In genomic region chr16:17177623-17178170, GRCm38 (mm10) we compare ENCODE assay signal across 21 mouse cellular contexts. TPM values are rescaled to one million over a fixed set of nuclear protein-coding genes. Genes with fewer than 3 reads are reported as not detected.
DNase-seq lines count a peak whose midpoint lies in the region; TF ChIP-seq lines count a peak whose summit lies in the region.
"Had no signal": no experiment of that assay in that cellular context is flagged by ENCODE, and none has a peak within 500 bp of the region (broad histone marks: within the 10 kb centered on the region; RNA-seq: fewer than 3 reads in every experiment).

No protein-coding gene starts in this region.

- no peak for TF ChIP-seq CTCF in bone marrow macrophage, adult 2 months (IDR thresholded peaks at IDR 0.05; ENCODE audit: low read depth, low read length)

- peak overlapping the region; percentile 24 for H3K27ac ChIP-seq in bone marrow macrophage, adult 2 months (ENCODE audit: insufficient read depth, low read depth, low read length)
- peak overlapping the region; percentile 15; the same call in 1 of the 2 replicates for H3K27ac ChIP-seq in macrophage
- H3K27ac ChIP-seq: embryonic facial prominence, embryonic 15.5 days; forebrain, embryonic 10.5 days; forebrain, embryonic 15.5 days; hindbrain, embryonic 10.5 days; hindbrain, embryonic 14.5 days had no signal

- peak; percentile 16 to 48 for DNase-seq in monocyte, adult 2 months (ENCODE audit: low read depth in 1 of 2, low spot score in 2 of 2)
- no peak for DNase-seq in frontal cortex, adult 2 months (ENCODE audit: extremely low spot score in 1 of 2, low spot score in 1 of 2)
- DNase-seq in cerebellum, adult 18-20 months = no peak
- DNase-seq in frontal cortex, postnatal 14 days (ENCODE audit: low spot score in 2 of 2) = no peak
- DNase-seq in layer of hippocampus, postnatal 36 days = no peak
- DNase-seq: adrenal gland, postnatal 14 days; B cell, adult 2 months; cerebellum, adult 8-10 months; cerebellum, postnatal 14 days; embryo, embryonic 11 days; gastrocnemius, postnatal 14 days had no signal

- H3K79me2 ChIP-seq in macrophage (ENCODE audit: inconsistent target) = peaks cover 89% of the 10 kb centered on the region

- TF ChIP-seq POLR2A in bone marrow macrophage, adult 2 months (IDR thresholded peaks at IDR 0.05; ENCODE audit: borderline replicate concordance, low read depth, low read length) = no peak

- no peak overlapping the region for H3K4me3 ChIP-seq in bone marrow macrophage, adult 2 months (ENCODE audit: insufficient read depth, low read length)
- H3K4me3 ChIP-seq in macrophage (ENCODE audit: inconsistent target) = no peak overlapping the region
- H3K4me3 ChIP-seq: embryonic facial prominence, embryonic 15.5 days; erythroblast, embryonic 14.5 days; forebrain, embryonic 10.5 days; forebrain, embryonic 15.5 days; heart, embryonic 12.5 days; hindbrain, embryonic 10.5 days had no signal

- H3K36me3 ChIP-seq in macrophage (ENCODE audit: inconsistent target) = peaks cover 25% of the 10 kb centered on the region; the same call in 1 of the 2 replicates

- WGBS in macrophage (ENCODE audit: missing documents) = 70% methylated on average over 1 of the region's 1 CpGs

- peaks cover 43% of the 10 kb centered on the region for H3K4me1 ChIP-seq in bone marrow macrophage, adult 2 months (ENCODE audit: control insufficient read depth, insufficient read depth, low read length)
- H3K4me1 ChIP-seq: embryonic facial prominence, embryonic 15.5 days; forebrain, embryonic 10.5 days; forebrain, embryonic 15.5 days; hindbrain, embryonic 10.5 days had no signal

RNA-seq across cellular contexts. Expression of gene Ube2l3, which starts 24.8 kb away (rescaled TPM):
- polyA plus RNA-seq in bone marrow macrophage, adult 2 months (2012; ENCODE audit: insufficient read depth, insufficient read length, missing spikeins) = 208 and 222 TPM in 2 replicates
- 10 to 100 TPM; 28.9 to 86.2 (median 49.7) TPM for total RNA-seq in macrophage (2018; cell fraction: chromatin; rRNA removed)
- total RNA-seq in macrophage (2018; cell fraction: cytosol; rRNA removed) = 100 to 1,000 TPM; 225 to 367 (median 264) TPM
- total RNA-seq in macrophage (2018; cell fraction: nucleus; rRNA removed) = 10 to 100 TPM; 29.9 to 94.3 (median 69.2) TPM
- 216 to 529 TPM (median 268 TPM) in 3 replicates for polyA plus RNA-seq in macrophage (2018)
- polyA plus RNA-seq in frontal cortex, adult 2 months (2012; rRNA removed) = 131 and 136 TPM in 2 replicates
- 100 to 1,000 TPM; 157 to 159 TPM for total RNA-seq in layer of hippocampus, postnatal 36 days (2021)

RNA-seq across cellular contexts. Expression of gene Ccdc116, which starts 30.7 kb away (rescaled TPM):
- 0.31 TPM in 1 of 2 replicates, not detected in the other for polyA plus RNA-seq in bone marrow macrophage, adult 2 months (2012; ENCODE audit: insufficient read depth, insufficient read length, missing spikeins)
- total RNA-seq in macrophage (2018; cell fraction: chromatin; rRNA removed) = 1 to 10 TPM in 9 of 26 experiments, under 1 TPM in 17; 0.20 to 2.2 (median 0.70) TPM
- total RNA-seq in macrophage (2018; cell fraction: cytosol; rRNA removed) = under 1 TPM in 14 of 26 experiments, not detected in 12; 0.03 to 0.32 (median 0.05) TPM
- 1 to 10 TPM in 6 of 26 experiments, under 1 TPM in 18, not detected in 2; 0.36 to 1.8 (median 0.62) TPM for total RNA-seq in macrophage (2018; cell fraction: nucleus; rRNA removed)
- 0.03 to 0.11 TPM in 2 of 3 replicates, not detected in the other for polyA plus RNA-seq in macrophage (2018)
- polyA plus RNA-seq in frontal cortex, adult 2 months (2012; rRNA removed) = 5.0 and 5.1 TPM in 2 replicates
- 1 to 10 TPM; 1.5 to 1.7 TPM for total RNA-seq in layer of hippocampus, postnatal 36 days (2021)
- total RNA-seq: adrenal gland, postnatal 14 days had no signal

RNA-seq across cellular contexts. Expression of gene Rimbp3, which starts 30.7 kb away (rescaled TPM):
- not detected in 2 replicates for polyA plus RNA-seq in bone marrow macrophage, adult 2 months (2012; ENCODE audit: insufficient read depth, insufficient read length, missing spikeins)
- under 1 TPM in 8 of 26 experiments, not detected in 18; 0.12 to 0.18 (median 0.15) TPM for total RNA-seq in macrophage (2018; cell fraction: chromatin; rRNA removed)
- not detected for total RNA-seq in macrophage (2018; cell fraction: cytosol; rRNA removed)
- under 1 TPM in 5 of 26 experiments, not detected in 21; 0.08 to 0.25 (median 0.18) TPM for total RNA-seq in macrophage (2018; cell fraction: nucleus; rRNA removed)
- polyA plus RNA-seq in macrophage (2018) = not detected in 3 replicates
- 0.69 and 0.96 TPM in 2 replicates for polyA plus RNA-seq in frontal cortex, adult 2 months (2012; rRNA removed)
- 1 to 10 TPM; 3.0 to 3.5 TPM for total RNA-seq in layer of hippocampus, postnatal 36 days (2021)
- polyA plus RNA-seq: CD4-positive, CD25-positive, alpha-beta regulatory T cell, adult 4 months; erythroblast, embryonic 14.5 days had no signal

RNA-seq across cellular contexts. Expression of gene Ydjc, which starts 33.3 kb away (rescaled TPM):
- 2.0 and 3.5 TPM in 2 replicates for polyA plus RNA-seq in bone marrow macrophage, adult 2 months (2012; ENCODE audit: insufficient read depth, insufficient read length, missing spikeins)
- total RNA-seq in macrophage (2018; cell fraction: chromatin; rRNA removed) = 1 to 10 TPM in 13 of 26 experiments, under 1 TPM in 8, not detected in 5; 0.44 to 4.1 (median 1.3) TPM
- total RNA-seq in macrophage (2018; cell fraction: cytosol; rRNA removed) = 1 to 10 TPM; 1.3 to 3.9 (median 2.1) TPM
- 1 to 10 TPM in 14 of 26 experiments, under 1 TPM in 12; 0.35 to 9.0 (median 1.0) TPM for total RNA-seq in macrophage (2018; cell fraction: nucleus; rRNA removed)
- polyA plus RNA-seq in macrophage (2018) = 1.3 to 7.1 TPM (median 2.0 TPM) in 3 replicates
- 29.4 and 29.9 TPM in 2 replicates for polyA plus RNA-seq in frontal cortex, adult 2 months (2012; rRNA removed)
- 10 to 100 TPM; 27.2 to 29.3 TPM for total RNA-seq in layer of hippocampus, postnatal 36 days (2021)

RNA-seq across cellular contexts. Expression of gene Sdf2l1, which starts 45.5 kb away (rescaled TPM):
- 60.9 and 75.4 TPM in 2 replicates for polyA plus RNA-seq in bone marrow macrophage, adult 2 months (2012; ENCODE audit: insufficient read depth, insufficient read length, missing spikeins)
- 1 to 10 TPM in 22 of 26 experiments, under 1 TPM in 3, not detected in 1; 0.90 to 5.5 (median 2.0) TPM for total RNA-seq in macrophage (2018; cell fraction: chromatin; rRNA removed)
- 10 to 100 TPM; 39.8 to 84.0 (median 63.6) TPM for total RNA-seq in macrophage (2018; cell fraction: cytosol; rRNA removed)
- total RNA-seq in macrophage (2018; cell fraction: nucleus; rRNA removed) = 10 to 100 TPM in 25 of 26 experiments, 1 to 10 TPM in 1; 8.7 to 57.6 (median 26.1) TPM
- 56.1 to 133 TPM (median 86.1 TPM) in 3 replicates for polyA plus RNA-seq in macrophage (2018)
- 17.8 and 22.2 TPM in 2 replicates for polyA plus RNA-seq in frontal cortex, adult 2 months (2012; rRNA removed)
- 10 to 100 TPM; 36.6 to 52.7 TPM for total RNA-seq in layer of hippocampus, postnatal 36 days (2021)

Comparison
In these comparisons a context has a peak if more than half of its experiments do, and no peak if none do; other contexts are left out.
1. DNase-seq: peak in monocyte, adult 2 months (2 of 2); none in frontal cortex, adult 2 months (0 of 2), cerebellum, adult 18-20 months (0 of 2), frontal cortex, postnatal 14 days (0 of 2) and layer of hippocampus, postnatal 36 days (0 of 2).